Mouse (Mus musculus) right cerebral cortex, postnatal 4 days (tissue): ENCODE measurements around the gene Ift88.

Experiments used
- DNase-seq: peaks from one replicate; pipeline ENCODE4 v3.0.0-alpha.2; 2022

Ift88 gene

GRCm38 (mm10) chr14:57423432-57424211 lies at the start of gene Ift88:
TSS of gene Ift88 (plus strand) at chr14:57424062.
- peak; percentile 90 for DNase-seq

- no peak for DNase-seq
Observed at GRCm38 (mm10) chr14:57375205-57375604, 48.7 kb upstream of the Ift88 start.

GRCm38 (mm10) chr14:57376016-57376415 lies 47.8 kb upstream of the Ift88 start:
- DNase-seq, result no peak

GRCm38 (mm10) chr14:57376956-57377355 lies 46.9 kb upstream of the Ift88 start:
- DNase-seq, result no peak

DNA sequence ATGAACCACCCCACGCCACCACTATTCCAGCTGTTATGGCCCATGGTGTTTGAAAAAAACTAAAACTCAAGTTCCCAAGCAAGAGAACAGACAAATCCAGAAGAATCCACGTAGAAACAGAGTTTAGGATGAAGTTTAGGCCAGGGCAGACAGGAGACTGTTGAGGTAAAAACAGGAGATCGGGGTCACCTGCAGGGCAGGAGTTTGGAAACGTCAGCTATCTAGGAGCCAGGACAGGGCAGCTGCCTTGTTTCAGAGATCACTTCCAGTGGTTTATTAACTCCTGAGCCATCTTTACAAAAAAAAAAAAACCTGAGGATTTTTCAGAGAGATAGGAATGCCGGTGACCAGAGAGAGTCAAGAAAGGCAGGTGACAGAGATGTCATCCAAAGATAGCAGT lies 46.3 kb upstream of the Ift88 start:
- DNase-seq, result no peak

DNA sequence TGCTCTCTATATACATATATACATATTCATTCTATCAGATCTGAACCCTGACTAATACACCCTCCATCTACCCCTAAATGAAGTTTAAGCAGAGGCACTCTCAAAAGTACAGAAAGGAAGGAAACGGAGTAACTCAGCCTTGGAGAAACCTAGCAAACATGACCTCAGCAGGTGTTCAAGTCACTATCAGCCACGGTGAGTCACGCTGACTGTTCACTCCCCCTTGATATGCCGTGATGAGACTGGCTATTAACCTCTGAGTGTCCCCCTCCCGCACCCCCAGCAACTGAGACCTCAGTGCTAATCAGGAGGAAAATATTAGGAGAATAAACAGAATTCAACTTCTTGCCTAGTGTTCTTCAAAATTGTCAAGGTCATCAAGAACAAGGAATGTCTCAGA lies 38.2 kb upstream of the Ift88 start:
- no peak for DNase-seq

- DNase-seq, result no peak
Observed at GRCm38 (mm10) chr14:57386758-57387561, 36.9 kb upstream of the Ift88 start.

GRCm38 (mm10) chr14:57391621-57392020 lies 32.2 kb upstream of the Ift88 start:
- DNase-seq, result no peak

DNA sequence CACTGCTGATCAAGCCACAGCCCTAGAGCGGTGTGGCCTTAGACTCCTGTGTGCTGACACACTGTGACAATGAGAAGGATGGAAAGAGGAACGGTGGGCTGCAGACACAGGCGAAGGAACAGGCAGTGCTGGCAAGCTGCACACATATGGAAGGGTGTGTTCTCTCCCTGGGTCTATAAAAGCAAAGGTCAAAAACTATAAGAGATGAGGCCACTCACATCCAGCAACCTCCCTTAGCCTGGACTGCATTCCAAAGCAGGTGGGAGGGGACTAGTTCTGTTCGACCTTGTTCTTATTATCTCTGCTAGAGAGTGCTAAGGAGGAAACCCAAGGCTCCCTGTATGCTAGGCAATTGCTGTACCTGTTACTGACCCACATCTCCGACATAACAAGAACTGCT lies 31.6 kb upstream of the Ift88 start:
- no peak for DNase-seq

- no peak for DNase-seq
Observed at GRCm38 (mm10) chr14:57395470-57395869, 28.4 kb upstream of the Ift88 start.

GRCm38 (mm10) chr14:57397221-57397620 lies 26.6 kb upstream of the Ift88 start:
- no peak for DNase-seq

- peak; percentile 89 for DNase-seq
Observed at GRCm38 (mm10) chr14:57398065-57398757, 25.7 kb upstream of the Ift88 start, which contains the start of gene Cryl1. TSS of gene Cryl1 (minus strand) at chr14:57398529.

DNA sequence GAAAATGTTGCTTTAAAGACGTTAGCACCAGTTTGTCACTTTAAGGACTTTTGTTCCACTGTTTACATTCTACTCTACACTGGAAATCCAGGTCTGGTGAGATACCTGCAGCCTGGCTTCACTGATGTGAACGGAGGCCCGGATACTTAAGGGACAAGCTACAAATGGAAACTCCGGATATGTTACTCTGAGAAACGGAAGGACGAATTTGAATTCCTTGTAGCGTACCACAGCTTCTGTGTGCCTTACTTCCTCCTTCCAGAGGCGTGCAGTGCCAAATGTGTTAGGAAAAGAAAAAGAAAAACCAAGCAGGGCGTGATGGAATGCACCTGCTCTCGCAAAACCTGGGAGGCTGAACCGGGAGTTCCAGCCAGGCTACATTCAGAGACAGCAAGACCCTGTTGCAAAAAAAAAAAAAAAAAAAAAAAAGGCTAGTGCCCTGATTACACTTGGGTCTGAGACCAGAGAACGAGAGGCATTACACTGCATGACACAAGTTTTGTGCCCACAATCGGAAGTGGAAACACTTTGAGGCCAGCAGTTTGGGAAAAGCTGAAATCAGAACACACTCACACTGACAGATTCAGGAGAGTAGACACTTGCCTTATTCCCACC lies 24.9 kb upstream of the Ift88 start:
- no peak for DNase-seq

- no peak for DNase-seq
Observed at GRCm38 (mm10) chr14:57402815-57403214, 21.0 kb upstream of the Ift88 start.

GRCm38 (mm10) chr14:57407039-57407987 lies 16.5 kb upstream of the Ift88 start:
- DNase-seq, result peak; percentile 44

DNA sequence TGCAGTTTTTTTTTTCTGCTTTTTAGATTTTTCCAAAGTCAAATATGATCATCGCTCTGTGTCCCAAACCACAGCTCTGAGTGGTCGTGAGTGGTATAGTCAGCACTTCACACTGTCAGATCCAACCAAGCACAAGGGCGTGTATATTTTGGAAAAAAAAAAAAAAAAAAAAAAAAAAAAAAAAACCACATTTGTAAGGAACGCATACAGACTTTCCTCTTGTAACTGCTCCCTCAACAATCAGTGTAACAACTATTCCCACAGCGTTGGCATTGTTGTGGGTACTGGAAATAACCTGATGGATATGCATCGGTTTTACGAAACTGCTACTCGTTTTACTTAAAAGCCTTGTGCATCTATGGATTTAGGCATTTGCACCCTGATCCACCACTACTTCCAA lies 15.8 kb upstream of the Ift88 start:
- DNase-seq, result no peak

GRCm38 (mm10) chr14:57409106-57409505 lies 14.8 kb upstream of the Ift88 start:
- peak; percentile 12 for DNase-seq

DNA sequence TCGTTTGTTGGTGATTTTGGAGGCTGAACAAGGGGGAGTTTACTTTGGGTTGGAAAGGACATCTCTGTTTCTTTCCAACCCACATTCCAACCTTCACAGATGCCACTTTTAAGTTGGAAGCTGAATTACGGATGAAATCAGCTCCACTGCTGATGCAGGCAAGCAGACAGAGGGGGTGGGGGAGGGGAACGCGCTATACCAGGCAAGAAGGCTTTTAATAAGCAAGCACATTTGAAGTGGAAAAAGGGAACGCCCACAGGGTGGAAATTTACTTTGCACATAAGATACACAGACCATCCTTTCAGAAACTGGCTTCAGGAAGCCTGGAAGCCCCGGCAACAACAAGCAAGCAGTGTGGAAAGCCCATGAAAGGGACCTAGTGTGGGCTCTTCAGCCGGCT lies 11.7 kb upstream of the Ift88 start:
- peak; percentile 30 for DNase-seq

GRCm38 (mm10) chr14:57417187-57417586 lies 6.7 kb upstream of the Ift88 start:
- DNase-seq, result no peak

DNA sequence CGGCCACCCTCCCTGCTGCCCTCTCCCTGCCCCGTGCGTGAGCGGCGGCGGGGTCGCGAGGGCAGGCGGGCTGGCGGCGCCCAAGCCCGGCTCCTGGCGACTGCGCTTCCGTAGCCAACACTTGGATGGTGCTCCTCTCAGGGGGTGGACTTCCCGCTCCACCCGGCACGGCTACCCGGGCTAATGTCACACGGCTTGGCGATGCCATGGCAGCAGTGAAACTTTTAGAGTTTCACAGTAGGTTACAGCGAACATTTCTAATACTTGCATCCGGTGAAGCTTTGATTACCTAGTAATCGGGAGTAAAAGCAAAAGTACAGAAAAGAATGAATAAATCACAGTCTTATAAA lies 325 bp downstream of the Ift88 start:
- DNase-seq, result no peak

DNA sequence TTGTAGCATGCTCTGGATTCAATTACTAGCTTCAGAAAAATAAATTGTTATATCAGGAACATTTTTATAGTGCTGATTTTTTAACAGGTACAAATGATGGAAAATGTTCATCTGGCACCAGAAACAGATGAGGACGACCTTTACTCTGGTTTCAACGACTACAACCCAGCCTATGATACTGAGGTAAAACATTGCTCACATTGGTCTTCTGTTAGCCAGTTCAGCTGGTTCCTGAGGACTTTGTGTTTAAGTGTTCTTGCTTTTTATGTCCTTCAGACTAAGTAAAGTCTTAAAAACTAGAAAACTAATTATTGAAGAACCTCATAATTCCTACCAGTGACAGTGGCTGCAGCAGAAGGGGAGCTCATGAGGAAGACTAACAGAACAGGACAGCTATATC lies 6.6 kb downstream of the Ift88 start:
- no peak for DNase-seq

- no peak for DNase-seq
Observed at GRCm38 (mm10) chr14:57452516-57452915, 28.7 kb downstream of the Ift88 start.
